Mouse (Mus musculus): ENCODE data around the gene Mef2b.

Gene Mef2b

DNA sequence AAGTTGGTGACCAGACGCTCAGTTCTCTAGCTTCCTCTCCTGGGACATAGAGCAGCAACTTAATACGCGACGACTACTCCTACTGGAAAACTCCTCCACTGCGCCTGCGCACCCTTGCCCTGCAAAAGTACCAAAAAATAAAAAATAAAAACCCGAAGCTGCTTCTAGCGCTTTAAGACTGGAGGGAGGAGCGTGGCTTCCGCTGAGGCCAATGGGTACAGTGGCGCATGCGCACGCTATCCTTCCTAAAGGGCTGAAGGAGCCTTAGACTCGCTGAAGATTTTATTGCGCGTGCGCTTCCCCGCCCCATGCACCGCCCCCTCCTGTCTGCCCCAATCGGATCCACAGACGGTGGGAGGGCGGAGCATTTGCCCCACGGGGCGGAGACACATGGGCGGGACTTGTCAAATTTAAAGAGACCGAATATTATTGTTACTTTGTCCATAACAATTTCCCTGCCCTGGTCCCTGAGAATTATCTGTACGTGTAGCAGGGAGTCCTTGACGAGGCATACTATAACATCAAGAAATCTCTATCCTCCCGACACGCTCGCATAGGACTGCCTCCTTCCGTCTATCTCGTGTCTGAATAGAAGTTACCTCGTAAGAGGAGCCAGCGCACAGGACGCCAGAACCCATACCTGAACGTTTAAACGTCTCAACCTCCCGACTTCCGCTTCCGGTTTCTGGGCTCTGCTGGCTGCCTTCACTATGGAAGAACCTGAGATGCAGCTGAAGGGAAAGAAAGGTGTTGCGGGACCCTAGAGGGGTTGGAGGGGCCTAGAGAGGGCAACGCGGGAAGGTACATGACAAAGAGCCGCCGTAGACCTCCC lies at the start of gene Mef2b, which contains the start of the genes Rfxank and Borcs8:
Mef2b (plus strand) TSS at position 686 of the 832 bp plus-strand sequence.
Rfxank (minus strand) TSS at position 129 of the 832 bp plus-strand sequence.
Borcs8 (plus strand) TSS at position 474 of the 832 bp plus-strand sequence.
- in situ Hi-C loops (cut with MboI, MseI), result no loop called here

DNA sequence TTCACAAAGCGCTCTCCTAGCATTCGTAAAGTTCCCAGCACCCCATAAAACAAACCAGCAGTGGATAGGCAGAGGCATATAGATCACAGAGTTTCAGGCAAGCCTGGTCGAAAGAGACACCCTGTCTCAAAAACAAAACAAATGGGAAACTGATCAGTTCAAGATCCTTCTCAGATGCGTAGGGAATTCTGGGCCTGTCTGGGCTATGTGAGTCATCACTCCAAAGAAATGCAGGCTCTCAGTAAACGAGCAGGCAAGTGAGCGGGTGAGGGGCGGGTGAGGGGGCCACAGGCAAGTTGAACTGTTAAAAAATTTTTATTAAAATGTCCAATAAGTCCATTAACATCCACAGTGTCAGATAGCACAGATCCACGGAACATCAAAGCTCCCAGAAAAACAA lies 46.7 kb upstream of the Mef2b start:
- in situ Hi-C loops (cut with MboI, MseI), result no loop called here

DNA sequence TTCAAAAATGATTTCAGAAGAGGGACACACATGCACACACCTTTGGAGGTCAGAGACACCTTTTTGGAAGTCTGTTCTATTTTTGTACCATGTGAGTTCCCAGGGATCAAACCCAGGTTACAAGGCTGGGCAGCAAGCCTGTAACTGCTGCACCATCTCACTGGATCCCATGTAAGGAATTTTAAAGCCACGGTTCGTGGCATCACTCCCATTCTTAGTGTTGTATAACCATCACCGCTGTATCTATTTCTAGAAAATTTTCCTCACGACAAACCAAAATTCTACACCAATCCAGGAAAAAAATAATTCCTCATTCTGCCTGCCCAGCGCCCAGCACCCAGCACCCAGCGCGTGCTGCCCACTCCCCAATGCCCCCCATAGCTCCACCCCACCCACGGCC lies 40.2 kb upstream of the Mef2b start:
- in situ Hi-C loops (cut with MboI, MseI), result no loop called here

DNA sequence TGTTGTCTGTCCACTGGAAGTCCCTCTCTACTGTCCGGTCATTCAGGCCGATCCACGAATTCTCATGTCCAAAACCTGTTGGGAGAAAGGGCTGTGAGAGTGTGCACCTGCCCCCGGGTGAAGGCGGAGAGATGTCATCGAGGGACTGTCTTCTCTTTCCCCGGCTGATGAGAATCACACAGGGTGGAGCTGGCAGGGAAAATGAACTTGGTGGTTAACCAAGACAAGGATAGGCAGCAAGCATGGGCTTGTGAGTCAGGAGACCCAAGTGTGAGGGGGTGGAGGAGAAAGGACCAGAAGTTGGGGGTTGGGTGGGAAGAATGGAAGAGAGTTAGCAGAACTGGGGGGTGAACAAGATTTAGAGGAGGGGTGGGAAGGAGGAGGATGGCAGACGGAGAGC lies 39.3 kb upstream of the Mef2b start:
- in situ Hi-C loops (cut with MboI, MseI), result no loop called here

DNA sequence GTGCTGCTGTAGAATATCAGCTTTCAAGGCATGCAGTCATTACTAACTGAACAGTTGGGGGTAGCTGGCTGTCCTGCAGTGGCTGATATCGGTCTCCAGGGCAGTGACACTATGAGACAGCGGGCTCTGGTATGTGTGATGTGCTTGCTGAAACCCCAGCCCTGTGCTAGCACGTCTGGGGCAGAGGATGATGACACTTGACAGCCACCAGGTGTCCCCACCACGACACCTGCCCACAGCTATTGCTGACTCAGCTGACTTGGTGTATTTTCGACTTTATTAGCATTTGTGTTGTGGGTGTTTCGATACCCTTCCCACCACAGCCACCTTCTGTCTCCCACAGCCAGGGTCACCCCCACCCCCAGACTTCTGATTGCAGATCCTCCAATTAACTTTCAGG lies 35.0 kb upstream of the Mef2b start:
- in situ Hi-C loops (cut with MboI, MseI), result no loop called here

DNA sequence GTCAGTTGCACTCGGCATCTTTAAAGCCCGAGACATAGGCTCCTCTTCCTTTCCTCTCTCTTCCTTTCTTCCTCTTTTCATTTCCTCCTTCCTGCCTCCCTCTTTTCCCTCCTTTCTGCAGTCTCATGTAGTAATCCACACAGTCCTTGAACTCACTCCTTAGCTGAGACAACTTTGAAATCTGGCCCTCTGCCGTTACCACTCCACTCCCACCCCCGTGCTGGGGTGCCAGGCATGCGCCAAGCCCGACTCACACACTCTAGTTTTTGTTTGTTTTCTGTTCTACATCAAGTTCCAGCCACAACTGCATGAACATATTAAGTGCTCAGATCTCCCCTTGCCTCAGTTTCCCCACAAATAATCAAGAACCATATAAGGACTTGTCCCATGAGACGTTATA lies 34.6 kb upstream of the Mef2b start:
- in situ Hi-C loops (cut with MboI, MseI), result no loop called here

DNA sequence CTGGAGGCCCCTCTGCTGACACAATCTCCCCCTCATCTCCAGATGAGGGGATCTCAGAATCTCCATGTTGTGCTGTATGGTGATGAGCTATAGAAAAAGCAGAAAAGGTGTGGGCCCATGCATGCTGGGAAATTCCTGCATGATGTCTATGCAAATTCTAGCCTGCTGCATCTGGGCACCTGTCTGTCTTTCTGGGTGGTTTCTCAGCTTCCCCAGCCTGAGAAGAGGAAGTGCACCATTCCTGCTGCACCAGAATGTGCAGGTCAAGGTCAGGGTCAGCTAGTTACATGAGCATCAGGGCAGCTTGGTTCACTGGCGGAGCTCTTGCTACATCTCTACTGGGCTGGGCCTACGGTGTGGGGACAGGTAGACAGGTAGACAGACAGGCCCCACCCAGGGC lies 29.1 kb upstream of the Mef2b start:
- in situ Hi-C loops (cut with MboI, MseI), result no loop called here

DNA sequence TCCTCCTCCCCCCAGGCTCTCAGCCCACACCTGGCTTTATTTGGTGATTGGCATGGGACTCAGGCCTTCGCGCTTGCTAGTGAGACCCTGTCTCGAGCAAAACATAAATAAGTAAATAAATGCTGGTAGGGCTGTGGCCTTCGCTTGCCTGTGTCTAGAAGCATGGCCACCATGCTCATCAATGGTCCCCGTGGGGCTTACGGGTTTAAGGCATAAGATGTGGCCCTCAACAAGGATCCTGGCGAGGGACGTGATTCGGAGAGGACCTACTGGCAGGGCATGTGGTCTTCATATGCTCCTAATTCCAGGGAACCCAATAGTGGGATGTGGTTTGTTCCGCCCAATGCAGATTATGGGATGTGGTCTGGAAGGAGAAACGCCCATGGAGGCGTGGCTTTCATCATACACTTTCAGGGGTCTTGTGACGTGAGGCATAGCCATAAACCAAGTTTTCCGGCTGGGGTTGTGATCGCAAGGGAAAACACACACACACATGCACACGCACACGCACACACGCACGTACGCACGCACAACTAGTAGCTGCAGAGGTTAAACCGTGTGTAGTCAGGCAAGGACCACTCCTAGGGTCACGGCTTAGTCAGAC lies 28.2 kb upstream of the Mef2b start:
- in situ Hi-C loops (cut with MboI, MseI), result no loop called here

DNA sequence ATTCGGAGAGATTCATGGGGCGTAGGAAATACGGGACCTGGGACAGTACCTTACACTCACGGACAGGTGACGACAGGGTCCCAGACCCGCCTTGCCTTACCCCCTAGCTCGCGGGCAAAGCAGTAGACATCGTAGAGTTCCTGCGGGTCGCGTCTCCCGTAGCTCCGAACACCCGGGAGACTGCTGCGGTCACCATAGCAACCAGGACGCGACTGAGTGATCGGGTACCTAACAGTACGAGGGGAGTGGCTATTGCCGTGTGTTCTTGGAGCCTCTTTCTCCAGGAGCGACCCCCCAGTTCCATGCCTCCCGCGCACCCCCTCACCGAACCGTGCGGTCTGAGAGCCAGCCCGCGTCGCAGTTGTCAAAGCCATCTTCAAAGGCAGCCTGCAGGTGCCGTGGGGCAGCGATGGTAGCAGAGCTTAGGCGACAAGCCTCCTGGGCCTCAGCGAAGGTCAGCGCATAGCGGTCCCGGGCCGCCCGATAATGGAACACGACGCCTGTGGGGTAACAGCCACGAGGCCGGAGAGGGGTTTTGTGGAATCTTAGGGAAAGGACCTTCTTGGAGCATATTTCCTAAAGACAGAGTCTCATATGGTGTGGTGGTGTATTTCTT lies 27.0 kb upstream of the Mef2b start:
- in situ Hi-C loops (cut with MboI, MseI), result no loop called here

DNA sequence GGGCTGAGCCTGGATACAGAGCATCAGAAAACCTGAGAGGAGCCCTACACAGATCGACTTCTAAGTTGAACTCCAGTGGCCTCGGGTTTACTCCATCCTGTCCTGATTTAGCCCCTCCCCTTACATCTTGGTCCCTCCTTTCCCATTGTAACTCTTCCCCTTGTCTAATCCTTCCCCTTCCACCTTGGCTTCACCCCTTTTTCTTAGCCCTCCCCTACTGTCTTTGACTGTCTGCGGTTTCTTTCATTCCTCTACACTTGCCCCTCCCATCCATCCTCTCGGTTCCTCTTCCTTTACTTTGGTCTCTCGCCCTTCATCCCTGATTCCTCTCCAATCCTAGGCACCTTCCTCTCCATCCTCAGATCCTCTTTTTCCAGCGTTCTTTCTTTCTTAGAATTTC lies 25.0 kb upstream of the Mef2b start:
- in situ Hi-C loops (cut with MboI, MseI), result no loop called here

DNA sequence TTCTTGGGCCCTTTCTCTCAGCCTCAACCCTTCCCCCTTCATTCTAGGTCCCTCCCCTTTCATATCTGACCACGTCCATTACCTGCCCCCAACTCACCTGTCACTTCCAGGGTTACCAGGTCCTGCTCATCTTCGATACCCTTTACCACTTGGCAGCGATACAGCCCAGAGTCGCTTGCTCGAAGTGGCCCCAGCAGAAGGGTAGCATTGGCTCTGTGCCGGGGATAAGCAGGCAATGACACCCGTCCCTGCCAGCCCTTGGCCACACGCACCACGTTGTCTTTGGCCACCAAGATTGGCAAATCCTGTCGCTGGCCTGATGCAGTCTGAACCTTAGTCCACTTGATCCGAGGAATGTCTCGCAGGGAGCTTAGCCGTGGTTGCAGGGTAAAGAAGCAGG lies 24.6 kb upstream of the Mef2b start:
- in situ Hi-C loops (cut with MboI, MseI), result no loop called here

DNA sequence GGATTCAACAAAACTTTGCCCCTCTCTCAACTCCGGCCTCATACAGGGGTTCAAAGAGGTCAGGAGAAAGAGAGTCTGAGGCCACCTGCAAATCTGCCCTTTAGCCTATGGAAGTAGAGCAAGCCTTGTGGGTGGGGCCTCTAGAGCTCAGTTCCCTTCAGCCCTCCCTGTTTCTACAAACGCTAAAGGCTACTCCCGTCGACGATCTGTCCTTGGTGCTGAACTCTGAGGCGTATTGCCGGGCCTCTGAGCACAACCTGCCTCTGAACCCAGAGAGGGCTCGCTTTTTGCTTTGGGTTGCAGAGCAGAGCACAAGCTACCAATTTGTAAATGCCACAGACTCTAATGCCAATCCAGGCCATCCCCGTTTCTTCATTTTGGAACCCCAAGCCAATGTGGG lies 21.9 kb upstream of the Mef2b start:
- in situ Hi-C loops (cut with MboI, MseI), result no loop called here

DNA sequence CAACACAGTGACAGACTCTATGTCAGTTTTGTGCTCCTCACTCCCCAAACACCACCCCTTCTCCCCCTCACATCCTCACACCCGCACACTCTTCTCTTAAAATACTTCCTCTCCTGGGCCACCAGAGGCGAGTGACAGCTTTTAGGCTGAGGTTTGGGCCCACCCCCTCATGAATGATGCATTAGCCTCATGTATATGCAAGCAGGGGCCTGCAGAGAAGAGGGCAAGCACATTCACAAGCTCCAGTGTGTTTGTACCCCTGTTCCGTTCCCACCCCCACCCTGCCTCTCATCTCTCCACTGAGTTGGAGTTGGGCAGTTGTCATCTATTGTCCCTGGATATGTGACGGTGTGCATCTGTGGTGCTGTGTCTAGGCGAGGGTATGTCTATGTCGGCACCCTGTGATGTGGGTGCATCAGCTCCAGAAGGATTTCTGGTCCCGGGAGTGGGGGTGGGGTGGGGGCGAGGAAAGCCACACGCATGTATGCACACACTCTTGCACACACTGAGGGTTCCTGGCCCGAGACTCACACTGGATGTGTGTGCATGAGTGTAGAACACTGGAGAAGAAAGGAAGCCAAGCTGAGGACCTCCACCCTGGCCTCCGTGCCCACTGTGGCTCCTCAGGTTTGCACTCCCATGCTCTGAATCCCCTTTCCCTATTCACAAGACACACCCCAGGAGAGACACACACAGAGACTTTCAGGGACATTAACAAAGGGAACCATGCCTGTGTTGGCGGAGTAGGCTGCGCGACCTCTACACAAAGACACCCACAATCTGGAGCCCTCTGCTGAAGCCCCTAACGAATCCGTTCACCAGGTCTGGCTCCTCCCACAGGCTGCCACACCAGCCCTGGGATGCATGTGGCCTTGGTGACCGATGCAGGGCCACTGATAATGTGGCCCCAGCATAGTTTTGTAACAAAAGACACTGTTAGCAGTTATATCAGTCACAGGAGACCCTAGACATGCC lies 20.5 kb upstream of the Mef2b start:
- in situ Hi-C loops (cut with MboI, MseI), result no loop called here

DNA sequence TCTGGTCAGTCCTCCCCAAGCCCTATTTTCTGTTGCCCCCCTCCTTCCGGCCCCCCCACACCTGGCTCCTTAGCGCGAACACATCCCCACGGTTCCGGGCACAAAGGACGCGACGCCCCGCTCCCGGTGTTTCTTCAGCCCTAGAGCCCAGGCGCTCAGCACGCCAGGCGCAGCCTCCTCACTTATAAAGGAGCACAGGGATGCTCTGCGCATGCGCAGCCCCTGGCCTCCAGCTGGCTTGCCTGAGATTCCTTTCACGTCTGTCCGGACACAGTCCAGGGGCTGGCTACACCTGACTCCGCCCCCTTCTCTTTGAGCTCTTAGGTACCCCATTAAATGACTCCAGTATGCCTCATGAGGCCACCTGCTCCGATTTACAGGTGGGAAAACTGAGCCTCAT lies 18.8 kb upstream of the Mef2b start, which contains the start of gene Ncan:
Ncan (minus strand) TSS at position 207 of the 400 bp plus-strand sequence.
- in situ Hi-C loops (cut with MboI, MseI), result no loop called here

DNA sequence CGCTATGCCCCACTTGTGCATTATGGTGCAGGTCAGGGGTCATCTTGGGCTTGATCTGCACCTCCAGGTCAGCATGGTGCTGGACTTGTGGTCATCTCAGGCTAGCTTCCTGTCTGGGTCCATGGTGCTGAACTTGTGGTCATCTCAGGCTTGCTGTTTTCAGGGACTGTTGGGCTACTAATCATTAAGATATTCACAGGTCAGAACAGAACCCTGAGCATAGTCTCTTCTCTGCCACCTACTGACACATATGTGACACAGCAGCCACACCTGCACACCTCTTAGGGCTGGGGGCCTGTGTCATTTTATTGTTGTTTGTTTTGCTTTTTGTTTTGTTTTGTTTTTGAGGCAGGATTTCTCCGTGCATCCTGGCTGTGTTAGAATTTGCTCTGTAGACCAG lies 16.6 kb upstream of the Mef2b start:
- in situ Hi-C loops (cut with MboI, MseI), result no loop called here

DNA sequence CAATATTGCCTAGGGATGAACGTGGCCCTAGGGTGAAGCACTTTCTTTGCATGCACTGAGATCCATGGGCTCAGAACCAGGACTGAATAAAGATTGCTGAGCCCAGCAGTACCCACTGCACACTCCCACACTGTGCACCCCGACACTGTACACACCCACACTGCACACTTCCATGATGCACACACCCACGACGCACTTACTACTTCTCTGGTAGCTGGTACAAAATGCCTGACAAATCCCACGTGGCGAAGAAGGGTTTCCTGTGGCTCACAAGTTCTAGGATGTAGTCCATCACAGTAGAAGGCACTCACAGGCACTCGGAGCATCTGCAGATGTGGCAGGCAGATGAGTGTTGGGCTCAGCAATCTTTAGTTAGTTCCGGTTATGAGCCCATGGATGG lies 14.5 kb upstream of the Mef2b start:
- in situ Hi-C loops (cut with MboI, MseI), result no loop called here

DNA sequence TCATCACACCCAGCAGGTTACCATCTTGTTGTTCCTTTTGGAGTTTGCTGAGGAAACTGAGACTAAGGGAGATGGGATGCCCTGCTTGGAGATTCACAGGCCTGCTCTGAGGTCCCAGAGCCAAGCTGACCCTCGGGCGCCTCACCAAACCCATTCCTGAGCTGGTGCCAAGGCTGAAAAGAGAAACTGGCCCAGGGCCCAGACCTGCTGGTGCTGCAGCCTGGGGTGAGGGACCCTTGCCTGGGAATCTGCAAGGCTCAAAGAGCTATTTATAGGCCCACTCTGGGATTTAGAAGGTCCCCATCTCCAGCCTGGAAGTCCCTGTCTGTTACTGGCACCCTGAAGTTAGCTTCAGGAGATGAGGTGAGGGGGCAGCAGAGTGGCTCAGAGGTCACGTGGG lies 11.1 kb upstream of the Mef2b start:
- in situ Hi-C loops (cut with MboI, MseI), result no loop called here

DNA sequence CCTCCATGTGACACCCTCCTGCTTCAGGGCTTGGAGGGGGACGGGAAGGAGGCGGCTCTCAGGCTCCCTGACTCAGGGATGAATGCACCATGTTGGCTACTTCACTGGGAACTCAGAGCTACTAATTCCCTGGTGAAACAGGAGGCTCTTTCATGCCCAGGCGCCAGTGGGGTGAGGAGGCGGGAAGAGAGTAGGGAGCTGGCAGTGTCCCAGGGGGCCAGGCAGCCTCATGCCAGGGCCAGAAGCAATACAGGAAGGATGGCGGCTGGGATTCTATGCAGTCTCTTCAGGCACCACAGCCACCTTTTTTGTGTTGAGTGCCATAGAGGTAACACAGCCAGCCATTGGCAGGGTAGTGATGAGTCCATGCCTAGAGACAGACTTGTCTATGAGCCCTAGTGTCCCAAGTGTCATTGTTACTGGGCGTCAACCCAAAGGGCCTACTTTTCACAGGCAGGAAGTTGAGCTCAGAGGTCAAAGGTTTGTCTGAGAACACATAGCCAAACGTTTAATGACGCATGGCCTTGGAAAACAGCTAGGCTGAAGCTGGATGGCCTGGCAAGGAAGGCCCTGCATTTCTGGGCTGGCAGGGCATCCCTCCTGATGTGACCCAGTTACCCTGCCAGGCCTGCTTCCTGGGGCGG lies 10.1 kb upstream of the Mef2b start:
- in situ Hi-C loops (cut with MboI, MseI), result no loop called here

DNA sequence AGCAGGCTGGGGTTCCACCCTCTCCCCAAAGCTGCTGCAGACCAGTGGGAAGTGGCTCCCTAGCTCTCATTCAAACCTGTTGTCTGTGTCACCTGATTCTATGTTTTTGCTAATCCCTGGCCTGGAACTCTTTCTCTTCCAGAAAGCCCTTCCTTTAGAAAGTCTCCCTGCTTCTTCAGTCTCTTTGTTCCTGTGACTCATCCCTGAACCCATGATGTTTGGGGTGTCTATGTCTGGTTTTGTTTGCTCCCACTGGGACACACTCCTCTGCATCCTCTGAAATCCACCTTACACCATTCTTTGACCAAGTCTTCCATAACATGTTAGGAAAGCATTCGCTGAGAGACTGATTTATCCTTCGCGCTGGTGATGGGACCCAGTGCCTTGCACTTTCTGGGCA lies 9.4 kb upstream of the Mef2b start:
- in situ Hi-C loops (cut with MboI, MseI), result no loop called here

DNA sequence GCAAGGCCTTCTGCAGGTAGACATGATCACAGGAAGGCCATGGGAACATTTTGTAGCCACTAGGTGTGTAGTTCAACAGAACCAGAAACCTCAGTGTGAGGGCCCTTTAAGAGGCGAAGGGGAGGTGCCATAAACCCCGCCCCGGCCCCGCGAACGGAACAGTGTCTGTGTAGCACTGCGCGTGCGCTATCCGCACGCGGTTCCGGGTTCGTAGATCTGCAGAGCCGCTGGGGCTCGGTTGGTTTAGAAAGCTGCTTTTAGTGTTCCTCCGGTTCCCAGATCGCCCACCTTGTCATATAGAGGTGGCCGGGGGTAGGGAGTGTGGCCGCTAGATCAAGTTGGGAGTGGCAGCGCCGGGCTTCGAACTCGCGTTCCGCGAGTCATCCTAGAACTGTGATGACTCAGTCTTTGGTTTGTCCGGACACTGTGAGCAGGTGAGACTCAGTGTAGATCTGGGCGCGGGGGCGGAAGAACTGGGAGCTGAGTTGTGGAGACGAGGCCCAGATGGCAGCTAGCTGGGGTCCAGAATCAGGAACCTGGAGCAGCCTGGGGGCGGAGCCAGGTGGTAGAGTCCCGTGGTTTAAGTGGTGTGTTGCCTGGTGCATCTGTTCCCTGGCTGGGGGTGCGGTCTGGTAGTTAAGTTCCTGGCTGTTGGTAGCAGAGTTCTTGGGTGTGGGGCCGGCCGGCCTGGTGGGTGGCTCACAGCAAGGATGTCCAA lies 8.2 kb upstream of the Mef2b start, which contains the start of gene Nr2c2ap:
Nr2c2ap (plus strand) TSS at position 168 of the 718 bp plus-strand sequence.
- in situ Hi-C loops (cut with MboI, MseI), result no loop called here

Measured in regulatory T cell (primary cell).